Mouse (Mus musculus) T-helper 17 cell (primary cell): ENCODE results near the gene Itm2c.

Experiments
- in situ Hi-C, 2 experiments: fragments of 300-600 bp; cut with MboI, MseI; formaldehyde crosslinking; loops; 1 replicate in 1 of 2; 2 replicates in 1 of 2; pipeline ENCODE4 v1.15.1; 2025; ENCODE audit warnings: high pct_unique_total_duplicates in 2 of 2

The Itm2c gene

GRCm38 (mm10) chr1:85931170-85931569, 37.1 kb downstream of the Itm2c start:
- in situ Hi-C loops: loop anchor here (5.0 kb wide), 1 partner anchor 76 kb away; no protein-coding TSS in a partner anchor

GRCm38 (mm10) chr1:85933226-85933625, 39.1 kb downstream of the Itm2c start:
- in situ Hi-C loops: loop anchor here (5.0 kb wide), 1 partner anchor 74 kb away; no protein-coding TSS in a partner anchor

GRCm38 (mm10) chr1:85933631-85934465, 39.8 kb downstream of the Itm2c start:
- in situ Hi-C loops: loop anchor here (5.0 kb wide), 1 partner anchor 73 kb away; no protein-coding TSS in a partner anchor

- in situ Hi-C loops: loop anchor here (5.0 kb wide), 1 partner anchor 73 kb away; no protein-coding TSS in a partner anchor
These were observed 40.5 kb downstream of the Itm2c start for GRCm38 (mm10) chr1:85934560-85934959.

GRCm38 (mm10) chr1:85935148-85935852, 41.2 kb downstream of the Itm2c start:
- in situ Hi-C loops: no loop called here

- in situ Hi-C loops: no loop called here
These were observed 42.2 kb downstream of the Itm2c start for GRCm38 (mm10) chr1:85936265-85936664.

DNA sequence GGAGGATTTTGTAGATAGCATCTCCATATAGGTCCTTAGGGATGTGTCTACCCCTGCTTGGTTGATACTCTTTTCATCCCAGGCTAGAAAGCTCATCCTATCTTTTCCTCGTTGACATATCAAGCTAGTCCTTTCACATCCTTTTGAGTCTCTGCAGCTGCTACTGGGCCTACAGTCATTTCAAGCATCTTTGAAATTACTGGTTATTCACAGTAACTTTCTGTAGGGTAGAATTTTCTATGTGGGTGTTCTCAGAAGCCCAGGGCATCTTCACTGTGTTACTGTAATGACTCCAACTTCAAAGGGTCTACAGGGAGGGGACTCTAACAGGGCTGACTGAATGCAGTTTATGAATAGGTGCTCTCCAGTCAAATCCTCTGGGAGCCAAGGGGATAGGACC, 43.2 kb downstream of the Itm2c start:
- in situ Hi-C loops: no loop called here

GRCm38 (mm10) chr1:85942318-85942717, 48.2 kb downstream of the Itm2c start:
- in situ Hi-C loops: no loop called here

GRCm38 (mm10) chr1:85949085-85949684, 55.1 kb downstream of the Itm2c start:
- in situ Hi-C loops: no loop called here

DNA sequence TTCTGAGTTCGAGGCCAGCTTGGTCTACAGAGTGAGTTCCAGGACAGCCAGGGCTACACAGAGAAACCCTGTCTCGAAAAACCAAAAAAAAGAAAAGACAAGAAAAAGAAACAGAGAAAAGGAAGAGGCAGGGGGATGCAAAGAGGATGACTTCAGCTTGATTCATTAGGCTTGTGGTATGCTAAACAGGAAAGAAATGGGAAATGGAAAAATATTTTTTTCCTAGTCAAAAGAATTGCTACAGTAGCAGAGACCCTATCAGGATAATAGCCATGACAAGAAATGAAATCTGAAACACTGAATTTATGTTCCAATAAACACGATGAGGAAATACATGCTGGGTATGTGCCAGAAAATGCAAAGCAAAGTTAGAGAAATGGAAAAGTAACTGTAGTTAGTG, 61.1 kb downstream of the Itm2c start:
- in situ Hi-C loops: no loop called here

GRCm38 (mm10) chr1:85957290-85957689, 63.2 kb downstream of the Itm2c start:
- in situ Hi-C loops: no loop called here

DNA sequence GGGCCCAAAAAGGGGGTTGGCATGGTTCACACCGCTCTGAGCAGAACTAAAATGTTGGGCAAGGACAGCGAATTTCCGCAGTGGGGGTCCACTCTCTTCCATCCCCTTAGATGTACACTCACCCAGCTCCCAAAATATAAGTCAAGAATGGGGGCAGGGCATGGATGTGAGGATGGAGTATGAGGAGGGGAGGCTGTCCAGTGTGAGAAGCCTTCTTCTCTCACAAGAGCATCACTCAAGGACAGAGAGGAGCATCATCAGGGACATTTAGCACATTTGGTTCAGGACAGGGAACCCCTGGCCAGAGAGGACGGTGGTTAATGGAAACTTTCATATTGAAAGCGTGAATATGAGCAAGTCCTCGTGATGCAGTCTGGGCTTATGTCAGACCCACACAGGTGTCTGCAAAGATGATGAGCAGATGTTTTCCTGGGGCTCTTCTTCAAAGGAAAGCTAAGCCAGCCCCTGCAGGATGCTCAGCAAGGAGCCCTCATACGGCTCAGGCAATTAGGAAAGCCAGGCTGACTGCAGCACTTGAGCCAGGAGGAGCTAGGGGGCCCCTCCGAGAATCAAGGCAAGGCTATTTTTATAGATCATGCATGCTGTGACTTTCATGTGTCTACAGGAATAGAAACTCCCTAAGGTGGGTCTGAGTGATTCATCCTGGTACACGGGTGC, 64.0 kb downstream of the Itm2c start:
- in situ Hi-C loops: no loop called here
